Mouse (Mus musculus): ENCODE data around the gene Pam. TPM values are rescaled to one million over a fixed set of nuclear protein-coding genes. Genes with fewer than 3 reads are reported as not detected.

Gene Pam
- total RNA-seq, 1 experiment from 2014 or later = 44.3 TPM

DNA sequence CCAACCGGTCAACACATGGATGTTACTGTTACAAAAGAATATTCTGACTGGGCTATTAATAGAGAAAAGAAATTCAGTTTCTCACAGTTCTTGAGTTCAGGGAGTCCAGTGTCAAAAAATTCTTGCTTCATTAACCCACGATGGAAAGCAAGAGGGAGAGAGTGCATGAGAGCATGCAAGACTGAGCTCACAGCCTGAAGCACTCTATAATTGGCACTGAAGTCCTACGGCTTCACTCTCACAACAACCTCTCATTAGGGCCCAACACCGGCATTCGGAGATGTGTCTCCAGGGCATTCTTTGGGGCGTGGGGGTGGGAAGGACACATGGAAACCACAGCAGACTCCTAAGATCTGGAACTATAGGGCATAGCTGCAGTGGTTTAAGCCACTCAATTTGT is 12.5 kb downstream of the Pam start:
- no peak for ATAC-seq (replicated peaks; ENCODE audit: low read depth, poor library complexity, severe bottlenecking)

DNA sequence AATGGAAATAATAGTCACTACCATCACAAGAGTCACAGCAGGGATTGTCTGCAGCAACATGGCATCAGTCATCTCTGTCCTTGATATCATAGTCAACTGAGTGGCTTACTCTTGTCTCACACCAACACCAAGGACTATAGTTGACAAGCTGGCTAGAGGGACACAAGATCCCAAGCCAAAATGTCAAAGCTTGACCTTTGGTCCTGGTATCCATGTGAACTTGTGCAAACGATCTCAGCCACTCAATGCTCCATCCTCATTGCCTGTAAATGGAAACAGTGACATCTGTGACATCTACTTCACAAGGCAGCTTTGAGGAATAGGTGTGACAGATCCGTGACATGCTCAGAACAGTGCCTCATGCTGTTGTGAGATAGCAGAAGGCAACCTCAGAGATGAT is 15.0 kb downstream of the Pam start:
- no peak for ATAC-seq (replicated peaks; ENCODE audit: low read depth, poor library complexity, severe bottlenecking)

DNA sequence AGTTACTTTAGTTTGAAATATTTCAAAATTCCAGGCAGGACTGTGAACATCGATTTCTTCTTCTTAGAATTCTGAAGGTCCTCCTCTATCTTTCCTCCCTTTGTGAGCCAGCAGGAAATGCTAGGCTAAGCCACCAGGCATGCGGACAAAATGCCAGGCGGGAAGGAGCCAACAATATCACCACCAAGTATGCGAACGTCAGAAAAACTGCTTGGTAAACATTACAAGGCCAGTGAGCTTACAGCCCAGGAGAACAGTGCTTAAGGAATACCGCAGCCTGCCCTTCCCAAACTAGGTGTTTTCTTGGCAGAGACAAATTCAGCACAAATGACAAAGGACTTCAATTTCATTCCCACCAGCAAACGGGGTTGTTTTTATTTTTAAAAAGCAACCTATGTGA is 15.8 kb downstream of the Pam start:
- ATAC-seq (replicated peaks; ENCODE audit: low read depth, poor library complexity, severe bottlenecking) = no peak

DNA sequence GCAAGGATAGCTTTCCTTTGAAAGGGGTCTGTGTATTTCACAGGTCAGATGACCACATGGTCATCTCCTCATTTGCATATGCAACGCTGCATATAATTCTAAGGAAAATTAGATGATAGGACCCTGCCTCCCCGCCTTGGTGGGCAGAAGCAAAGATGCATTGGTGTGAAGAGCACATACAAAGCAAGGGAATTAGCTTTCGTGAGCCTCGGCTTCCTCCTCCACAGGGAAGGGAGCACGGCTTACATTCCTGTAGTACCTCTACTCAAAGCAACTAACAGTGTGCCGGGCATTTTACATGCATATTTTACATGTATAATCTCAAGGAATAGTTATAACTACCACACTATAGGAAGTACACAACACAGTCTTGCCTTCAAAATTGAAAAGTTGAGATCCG is 16.7 kb downstream of the Pam start:
- no peak for ATAC-seq (replicated peaks; ENCODE audit: low read depth, poor library complexity, severe bottlenecking)

DNA sequence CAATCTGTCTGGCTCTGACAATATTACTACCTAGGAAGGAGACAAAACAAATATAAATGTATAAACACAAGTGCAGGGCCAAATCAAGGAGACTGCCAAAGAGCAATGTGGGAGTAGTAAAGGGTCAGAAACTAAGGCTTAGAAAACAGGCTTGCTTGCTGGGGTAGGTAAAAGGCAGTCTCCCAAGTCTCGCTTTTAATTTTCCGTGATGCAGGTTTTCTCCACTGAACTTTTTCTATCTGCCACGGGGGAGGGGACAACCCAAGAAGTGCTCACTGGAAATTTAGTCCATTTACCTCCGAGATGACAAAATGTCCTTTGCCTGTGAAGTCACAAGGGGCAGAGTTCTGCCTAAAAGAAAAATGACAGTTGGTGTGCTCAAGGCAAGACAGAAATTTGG is 21.6 kb downstream of the Pam start:
- ATAC-seq (replicated peaks; ENCODE audit: low read depth, poor library complexity, severe bottlenecking) = no peak

DNA sequence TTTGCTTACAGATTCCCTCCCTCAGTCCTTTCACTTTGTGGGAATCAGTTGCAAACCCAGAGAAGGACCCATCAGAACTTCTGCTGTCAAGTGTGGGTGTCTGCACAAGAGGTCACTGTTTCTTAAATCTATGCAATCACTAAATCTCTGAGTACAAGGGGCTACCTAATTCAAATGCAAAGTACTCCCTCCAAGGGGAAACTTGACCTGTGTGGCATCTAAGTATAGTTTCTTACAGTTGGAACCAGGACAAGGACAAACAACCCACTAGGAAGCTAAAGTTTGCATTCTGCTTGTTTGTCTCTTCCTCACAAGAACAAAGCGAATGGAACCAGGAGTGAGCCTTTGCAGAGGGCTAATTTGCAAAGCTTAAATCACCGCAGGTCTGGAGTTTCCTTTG is 22.3 kb downstream of the Pam start:
- ATAC-seq (replicated peaks; ENCODE audit: low read depth, poor library complexity, severe bottlenecking) = no peak

DNA sequence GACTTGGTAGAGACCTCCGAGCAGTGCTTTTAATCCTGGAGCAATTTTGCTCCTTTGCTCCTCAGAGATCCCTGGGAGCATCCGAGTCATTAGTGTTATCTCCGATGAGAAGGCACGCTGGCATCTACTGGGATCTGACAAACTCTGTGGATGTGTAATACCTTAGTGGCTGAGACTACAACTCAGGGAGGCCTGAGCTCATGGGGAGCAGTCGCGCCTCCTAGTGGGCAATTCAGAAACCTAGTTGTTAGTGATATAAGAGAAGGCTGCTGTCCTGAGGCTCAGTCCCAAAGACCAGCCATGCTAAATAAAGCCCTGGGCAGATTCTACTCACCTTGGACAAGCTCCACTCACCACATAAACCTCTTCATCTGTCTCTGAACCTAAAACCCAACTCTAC is 23.4 kb downstream of the Pam start:
- peak; percentile 85 for ATAC-seq (replicated peaks; ENCODE audit: low read depth, poor library complexity, severe bottlenecking)

DNA sequence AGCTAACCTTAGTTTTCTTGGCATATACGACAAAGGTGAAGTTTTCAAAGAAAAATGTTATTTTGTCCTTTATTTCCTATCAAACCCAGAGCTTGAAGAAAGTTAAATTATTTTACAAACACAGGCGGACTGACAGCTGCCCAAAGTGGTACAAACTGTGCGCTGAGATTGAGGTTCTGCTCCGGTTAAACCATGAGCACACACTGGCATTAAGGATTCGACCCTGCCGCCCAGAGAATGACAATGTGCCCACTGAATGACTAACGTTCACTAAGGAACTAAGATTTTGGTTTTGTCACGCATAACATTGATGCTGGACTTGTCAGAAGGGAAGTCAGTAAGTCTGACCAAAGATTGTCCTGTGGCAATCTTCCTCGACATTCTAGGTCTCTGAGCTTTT is 24.0 kb downstream of the Pam start:
- ATAC-seq (replicated peaks; ENCODE audit: low read depth, poor library complexity, severe bottlenecking) = no peak

DNA sequence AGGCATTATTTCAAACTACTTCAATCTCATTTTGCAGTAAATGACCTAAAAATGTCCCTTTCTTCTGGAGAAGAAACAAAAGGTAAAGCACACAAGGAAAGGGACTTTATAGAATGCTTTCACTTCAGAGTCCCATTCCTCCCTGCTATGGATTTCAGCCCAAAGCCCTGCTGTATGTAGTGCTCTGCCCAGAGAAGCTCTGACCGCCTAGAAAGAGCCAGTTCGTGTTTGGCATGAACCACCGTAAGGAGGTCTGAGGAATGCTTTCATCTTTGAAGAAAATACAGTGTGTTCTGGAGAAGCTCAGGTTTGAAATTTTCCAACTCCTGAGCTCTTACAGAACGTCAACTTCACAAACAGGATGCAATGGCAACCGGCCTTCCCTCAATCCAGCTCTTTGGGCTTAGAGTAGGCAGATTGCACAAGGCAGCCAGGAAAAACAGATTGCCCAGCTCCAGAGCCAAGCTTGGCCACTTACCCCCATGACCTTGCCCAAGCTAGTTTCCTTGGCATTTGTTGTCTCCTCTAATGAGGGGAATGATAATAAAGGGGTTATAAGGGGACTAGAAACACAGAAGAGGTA is 24.6 kb downstream of the Pam start:
- no peak for ATAC-seq (replicated peaks; ENCODE audit: low read depth, poor library complexity, severe bottlenecking)

DNA sequence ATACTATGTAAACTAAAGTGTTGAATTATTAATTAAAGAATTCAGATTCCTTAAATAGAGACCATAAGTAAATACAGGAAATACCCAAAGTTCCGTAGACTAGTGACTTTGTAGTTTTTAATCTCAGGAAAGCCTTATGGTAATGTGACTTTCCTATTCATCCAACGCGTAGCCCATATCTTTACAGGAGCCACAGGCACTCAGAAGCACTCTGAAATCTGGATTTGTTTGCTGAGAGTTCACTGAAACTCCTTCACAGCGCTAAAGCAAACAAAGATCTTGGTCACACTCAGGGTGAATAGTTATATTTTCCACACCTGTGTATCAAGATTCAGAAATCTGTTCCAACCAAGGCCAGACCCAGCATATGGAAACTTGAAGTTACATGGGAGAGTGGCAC is 27.3 kb downstream of the Pam start:
- ATAC-seq (replicated peaks; ENCODE audit: low read depth, poor library complexity, severe bottlenecking) = no peak

DNA sequence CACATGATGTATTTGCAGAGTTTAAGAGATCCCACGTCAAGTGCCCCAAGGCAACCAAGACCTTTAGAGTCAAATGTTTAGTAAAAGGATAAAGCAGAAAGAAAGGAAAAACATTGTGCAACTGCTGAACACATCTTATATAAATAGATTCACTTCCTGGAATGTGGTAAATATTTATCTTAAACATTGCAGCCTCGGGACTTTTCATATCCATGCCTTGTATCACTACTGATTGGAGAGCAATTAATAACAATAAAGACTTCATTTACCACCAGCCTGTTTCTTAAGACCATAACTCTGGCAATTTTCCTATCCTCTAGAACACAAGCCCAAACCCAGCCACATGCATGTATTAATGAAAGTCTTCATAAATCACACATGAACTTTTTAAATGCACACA is 33.4 kb downstream of the Pam start:
- 0 out of 2 replicates have a peak, but pooled peaks have one; percentile 46 for ATAC-seq (replicated peaks; ENCODE audit: low read depth, poor library complexity, severe bottlenecking)

DNA sequence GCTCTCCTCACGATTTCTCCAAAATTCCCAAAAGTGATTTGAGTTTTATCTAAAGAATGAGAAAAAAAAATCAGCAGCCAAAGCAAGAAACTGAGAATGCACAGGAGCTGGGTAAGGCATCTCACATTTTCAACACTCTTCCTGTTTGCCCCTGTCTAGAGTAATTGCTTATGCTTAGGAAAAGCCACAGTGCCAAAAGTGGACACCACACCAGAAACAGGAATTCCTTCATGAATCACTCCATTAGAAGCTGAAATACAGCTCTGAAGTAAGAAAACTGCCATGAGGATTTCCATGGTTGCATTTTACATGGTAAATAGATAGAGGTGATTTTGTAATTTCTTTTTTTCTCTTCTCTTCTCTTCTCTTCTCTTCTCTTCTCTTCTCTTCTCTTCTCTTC is 36.0 kb downstream of the Pam start:
- no peak for ATAC-seq (replicated peaks; ENCODE audit: low read depth, poor library complexity, severe bottlenecking)

DNA sequence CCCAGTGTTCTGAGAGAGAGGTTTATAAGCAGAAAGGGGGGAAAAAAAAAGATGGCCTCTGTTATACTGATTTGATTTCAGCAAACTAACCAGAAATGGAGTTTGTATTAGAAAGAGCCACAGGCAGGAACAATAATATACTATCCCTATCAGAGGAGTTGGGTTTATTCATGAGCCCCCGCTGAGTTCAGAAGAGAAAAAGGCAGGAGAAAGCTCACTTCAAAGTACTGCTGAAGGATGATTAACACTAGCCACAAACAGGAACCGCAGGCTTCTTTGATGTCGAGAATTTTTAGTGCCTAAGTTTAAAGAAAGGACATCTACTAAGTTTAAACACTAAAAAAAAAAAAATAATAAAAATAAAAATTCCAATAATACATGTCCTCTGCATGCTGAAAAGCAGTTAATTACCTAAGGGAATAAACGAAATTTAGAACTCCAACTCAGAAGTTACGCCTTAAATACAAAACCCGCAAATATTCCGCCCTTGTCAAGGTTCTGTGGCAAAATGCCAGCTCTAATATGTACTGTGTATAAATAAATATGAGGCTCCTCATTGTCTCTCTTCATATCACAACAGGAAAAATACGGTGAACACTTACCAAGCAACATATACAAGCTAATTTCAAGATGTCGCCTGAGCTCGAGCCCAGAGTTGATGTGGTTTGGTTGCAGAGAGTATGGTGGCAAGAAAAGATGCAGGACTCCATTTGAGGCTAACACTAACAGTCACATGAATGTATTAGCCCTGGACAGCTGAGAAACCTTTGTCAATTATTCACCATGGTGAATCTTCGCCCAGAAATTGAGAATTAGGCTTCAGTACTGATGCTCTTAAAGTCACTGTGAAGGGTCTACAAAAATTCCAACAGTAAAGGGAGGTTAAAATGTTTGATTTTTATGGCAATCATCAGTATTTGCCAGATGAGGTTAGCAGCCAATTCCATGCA is 38.2 kb downstream of the Pam start:
- ATAC-seq (replicated peaks; ENCODE audit: low read depth, poor library complexity, severe bottlenecking) = 0 out of 2 replicates have a peak, but pooled peaks have one; percentile 22

DNA sequence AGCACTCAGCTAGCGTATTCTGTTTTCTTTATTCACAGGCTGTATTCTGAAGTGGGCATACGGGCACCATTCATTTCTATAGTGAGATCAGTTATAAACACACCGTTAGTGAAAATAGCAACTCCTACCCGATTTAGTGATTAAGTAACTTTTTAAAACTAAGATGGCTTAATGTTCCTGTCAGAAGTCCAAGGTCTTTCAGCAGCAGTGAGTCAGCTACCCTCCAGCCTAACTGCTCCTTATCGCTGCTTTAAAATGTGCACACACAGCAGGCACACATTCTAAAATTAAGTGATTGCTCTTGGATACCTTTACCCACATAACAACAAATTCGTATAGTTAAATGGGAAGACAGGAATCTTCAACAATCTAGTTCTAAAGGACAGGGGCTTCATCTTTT is 39.2 kb downstream of the Pam start:
- peak; percentile 55 for ATAC-seq (replicated peaks; ENCODE audit: low read depth, poor library complexity, severe bottlenecking)

DNA sequence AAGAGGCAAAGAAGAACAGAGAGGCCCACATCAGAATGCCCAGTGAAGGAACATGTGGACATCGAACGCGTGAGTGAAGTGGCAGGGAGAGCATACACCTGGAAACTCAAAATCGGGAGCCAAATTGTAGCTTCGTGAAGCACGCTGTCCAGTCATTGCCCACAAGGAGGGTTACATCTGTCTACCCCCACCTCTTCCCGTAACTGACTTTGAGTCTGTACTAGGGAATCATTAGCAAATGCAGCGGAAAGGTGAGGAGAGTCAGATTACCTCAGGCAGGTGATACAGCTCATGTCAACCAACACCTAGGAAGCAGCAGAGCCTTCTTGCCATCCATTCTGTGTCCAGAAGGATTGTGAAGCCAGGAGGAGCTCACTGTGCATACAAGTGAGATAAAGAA is 39.9 kb downstream of the Pam start:
- ATAC-seq (replicated peaks; ENCODE audit: low read depth, poor library complexity, severe bottlenecking) = no peak

DNA sequence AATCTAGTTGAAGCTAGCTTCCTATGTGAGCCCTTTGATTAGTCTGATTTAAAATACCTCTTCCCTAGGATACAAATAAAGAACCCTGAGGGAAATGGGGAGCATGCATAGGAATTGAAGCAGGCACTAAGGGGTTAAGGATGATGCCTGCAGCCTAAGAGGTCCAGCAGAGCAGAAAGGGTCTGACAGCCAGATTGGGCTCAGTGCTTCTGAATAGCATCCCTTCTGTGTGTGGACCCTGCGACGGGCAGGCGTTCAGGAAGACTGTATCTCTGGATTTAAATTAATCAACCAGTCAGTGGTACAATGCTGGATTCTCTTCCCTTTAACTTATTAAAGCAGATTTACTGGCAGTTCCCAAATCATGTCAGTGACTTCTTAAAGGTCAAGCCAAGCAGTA is 41.5 kb downstream of the Pam start:
- no peak for ATAC-seq (replicated peaks; ENCODE audit: low read depth, poor library complexity, severe bottlenecking)

DNA sequence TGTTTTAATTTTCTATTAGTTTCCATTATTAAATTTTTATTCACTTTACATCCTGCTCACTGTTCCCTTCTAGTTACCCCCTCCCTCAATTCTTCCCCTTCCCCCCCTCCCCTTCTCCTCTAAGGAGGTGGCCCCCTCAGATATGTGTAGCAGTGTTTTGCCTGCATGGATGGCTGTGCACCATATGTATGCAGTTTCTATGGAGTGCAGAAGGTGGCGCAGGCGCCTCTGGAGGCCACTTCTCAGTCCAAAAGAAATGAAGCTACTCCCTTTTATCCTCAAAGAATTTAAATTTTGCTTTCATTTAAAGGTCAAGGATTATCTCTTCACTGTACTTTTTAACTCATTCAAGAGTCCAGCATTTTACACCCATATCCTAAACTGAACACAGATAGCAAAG is 42.0 kb downstream of the Pam start:
- no peak for ATAC-seq (replicated peaks; ENCODE audit: low read depth, poor library complexity, severe bottlenecking)

DNA sequence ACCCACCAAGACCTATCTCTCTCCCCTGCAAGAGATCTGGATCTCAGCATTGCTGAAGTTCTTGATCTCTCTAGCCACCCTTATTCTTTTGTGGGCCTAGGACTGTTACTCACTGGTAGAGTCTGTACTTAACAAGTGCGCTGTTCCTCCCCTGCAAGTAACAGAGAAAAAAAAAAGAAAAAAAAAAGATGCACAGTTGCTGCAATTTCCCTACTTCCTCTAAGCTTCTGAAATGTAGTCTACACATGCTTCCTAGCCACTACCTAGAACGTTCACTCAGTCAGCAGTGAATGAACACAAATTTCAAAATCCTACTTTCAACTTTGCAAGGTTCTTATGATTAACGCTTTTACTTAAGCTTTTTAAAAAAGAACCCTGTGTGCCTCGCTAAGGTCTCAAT is 42.7 kb downstream of the Pam start:
- ATAC-seq (replicated peaks; ENCODE audit: low read depth, poor library complexity, severe bottlenecking) = peak; percentile 29; the same call in 1 of the 2 replicates

DNA sequence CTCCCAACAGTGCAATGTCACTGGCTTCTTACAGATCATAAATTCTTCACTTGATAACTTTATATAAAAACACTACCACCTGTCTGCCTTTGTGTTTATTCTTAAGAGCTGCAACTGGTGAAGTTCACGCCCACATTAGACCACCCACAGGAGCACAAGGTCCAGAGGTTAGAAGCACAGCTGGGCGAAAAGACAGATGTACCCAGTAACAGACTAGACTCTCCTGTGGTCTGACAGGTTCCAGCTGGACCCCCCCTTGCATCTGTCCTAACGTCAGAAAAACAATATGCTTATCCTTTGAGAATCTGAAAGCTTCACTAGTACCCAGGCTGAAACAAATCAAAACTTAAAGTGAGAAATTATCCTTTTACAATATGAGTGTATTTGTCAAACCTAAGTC is 44.4 kb downstream of the Pam start:
- no peak for ATAC-seq (replicated peaks; ENCODE audit: low read depth, poor library complexity, severe bottlenecking)

DNA sequence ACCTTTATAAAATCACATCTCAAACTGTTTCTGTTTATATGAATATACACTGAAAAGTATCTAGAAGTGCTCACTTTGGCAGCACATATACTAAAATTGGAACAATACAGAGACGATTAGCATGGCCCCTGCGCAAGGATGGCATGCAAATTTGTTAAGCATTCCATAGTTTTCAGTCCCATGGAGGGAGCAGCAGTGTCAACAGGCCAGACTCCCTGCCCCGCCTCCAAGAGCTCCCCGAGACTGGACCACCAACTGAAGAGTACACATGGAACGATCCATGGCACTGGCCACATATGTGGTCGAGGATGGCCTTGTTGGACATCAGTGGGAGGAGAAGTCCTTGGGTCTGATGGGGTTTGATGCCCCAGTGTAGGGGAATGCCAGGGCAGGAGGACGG is 45.7 kb downstream of the Pam start:
- no peak for ATAC-seq (replicated peaks; ENCODE audit: low read depth, poor library complexity, severe bottlenecking)

DNA sequence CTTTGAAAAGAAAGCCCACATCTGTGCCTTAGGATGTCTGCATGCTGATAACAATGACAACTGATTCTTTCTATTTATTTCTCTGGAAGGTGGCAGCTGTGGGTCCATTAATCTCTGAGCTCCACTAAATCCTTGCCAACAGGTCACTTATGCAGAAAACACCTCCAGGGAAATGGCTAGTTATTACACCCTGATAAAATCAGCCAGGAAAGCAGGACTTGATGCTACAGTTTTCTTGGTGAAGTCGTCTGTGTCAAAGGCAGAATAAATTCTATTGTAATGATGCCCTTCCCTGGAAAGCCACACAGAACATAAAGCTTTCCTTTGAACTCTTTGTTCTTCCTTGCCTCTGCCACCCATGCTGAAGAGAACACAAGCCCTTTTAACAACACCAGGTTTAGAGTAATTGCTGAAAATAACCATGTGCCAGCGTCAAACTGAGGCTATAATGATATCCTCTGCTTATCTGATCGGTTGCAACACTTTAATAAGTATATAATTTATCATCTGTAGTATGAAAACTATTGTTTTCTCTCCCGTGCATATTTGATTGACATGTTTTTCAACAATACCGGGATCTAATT is 47.1 kb downstream of the Pam start:
- ATAC-seq (replicated peaks; ENCODE audit: low read depth, poor library complexity, severe bottlenecking) = no peak

All from common myeloid progenitor, adult 5-6 weeks (primary cell).